Mouse (Mus musculus): ENCODE results near the gene Flt3l.
"Not testable (repeated sequence)": the region's sequence is repeated elsewhere in the genome, so short reads cannot be mapped to it uniquely, and the experiment has no call there.

The Flt3l gene

GRCm38 (mm10) chr7:45145460-45145859 is 9.2 kb upstream of the Flt3l start:
- intact Hi-C loops (cut with DNase I): no loop called here

- intact Hi-C loops (cut with DNase I): no loop called here
Measured at GRCm38 (mm10) chr7:45144368-45145174, 8.3 kb upstream of the Flt3l start.

- intact Hi-C loops (cut with DNase I): no loop called here
Measured at GRCm38 (mm10) chr7:45141914-45142313, 5.7 kb upstream of the Flt3l start.

GRCm38 (mm10) chr7:45141319-45141718 is 5.1 kb upstream of the Flt3l start:
- intact Hi-C loops (cut with DNase I): no loop called here

GRCm38 (mm10) chr7:45139904-45140723 is 3.9 kb upstream of the Flt3l start:
- intact Hi-C loops (cut with DNase I): no loop called here

- intact Hi-C loops (cut with DNase I): no loop called here
Measured at GRCm38 (mm10) chr7:45138403-45138802, 2.2 kb upstream of the Flt3l start.

GRCm38 (mm10) chr7:45137171-45138006 is 1.2 kb upstream of the Flt3l start:
- intact Hi-C loops (cut with DNase I): no loop called here

GRCm38 (mm10) chr7:45135370-45135769 is 862 bp downstream of the Flt3l start:
- intact Hi-C loops (cut with DNase I): no loop called here

- intact Hi-C loops (cut with DNase I): no loop called here
Measured at GRCm38 (mm10) chr7:45134544-45135026, 1.6 kb downstream of the Flt3l start.

GRCm38 (mm10) chr7:45133446-45134159 is 2.6 kb downstream of the Flt3l start:
- intact Hi-C loops (cut with DNase I): no loop called here

GRCm38 (mm10) chr7:45131850-45132249 is 4.4 kb downstream of the Flt3l start:
- intact Hi-C loops (cut with DNase I): no loop called here

GRCm38 (mm10) chr7:45129776-45130512 is 6.3 kb downstream of the Flt3l start:
- intact Hi-C loops (cut with DNase I): no loop called here

- intact Hi-C loops (cut with DNase I): no loop called here
Measured at GRCm38 (mm10) chr7:45129318-45129717, 6.9 kb downstream of the Flt3l start.

- intact Hi-C loops (cut with DNase I): no loop called here
Measured at GRCm38 (mm10) chr7:45128624-45129246, 7.5 kb downstream of the Flt3l start, which contains the start of gene Rpl13a. Gene Rpl13a, minus strand, starts transcription at chr7:45128761.

- intact Hi-C loops (cut with DNase I): no loop called here
Measured at GRCm38 (mm10) chr7:45127700-45128224, 8.5 kb downstream of the Flt3l start.

GRCm38 (mm10) chr7:45126844-45127699 is 9.2 kb downstream of the Flt3l start:
- intact Hi-C loops (cut with DNase I): no loop called here

GRCm38 (mm10) chr7:45126147-45126843 is 9.9 kb downstream of the Flt3l start:
- intact Hi-C loops (cut with DNase I): no loop called here

GRCm38 (mm10) chr7:45125649-45126048 is 10.6 kb downstream of the Flt3l start:
- intact Hi-C loops (cut with DNase I): not testable (repeated sequence)

Data from adrenal gland (tissue).